ENCODE assay signal across 8 mouse cellular contexts in genomic region chr10:127287271-127287935, GRCm38 (mm10). TPM values are rescaled to one million over a fixed set of nuclear protein-coding genes. Genes with fewer than 3 reads are reported as not detected.
A peak's percentile ranks its signal among the peaks of the same experiment; 100 is the strongest.
DNase-seq lines count a peak whose midpoint lies in the region; ATAC-seq and TF ChIP-seq lines count a peak whose summit lies in the region.

No protein-coding gene starts in this region.

- peak overlapping the region; percentile 97 for H3K4me3 ChIP-seq in gastrocnemius, adult 2 months
- peak overlapping the region; percentile 78 for H3K4me3 ChIP-seq in C2C12 (ENCODE audit: insufficient read depth, poor library complexity, severe bottlenecking)
- H3K4me3 ChIP-seq in forebrain, embryonic 12.5 days (replicated peaks), result peak overlapping the region; percentile 75
- peak overlapping the region; percentile 78 for H3K4me3 ChIP-seq in liver, embryonic 13.5 days (replicated peaks)

- peaks cover 36% of the 10 kb centered on the region for H3K79me3 ChIP-seq in C2C12 (ENCODE audit: low read depth)

- peak overlapping the region; percentile 98 for H3K27ac ChIP-seq in gastrocnemius, adult 2 months
- peak overlapping the region; percentile 98 for H3K27ac ChIP-seq in forebrain, embryonic 12.5 days
- H3K27ac ChIP-seq in liver, embryonic 13.5 days, result peak overlapping the region; percentile 100

- H3K9me3 ChIP-seq in forebrain, embryonic 12.5 days, result no peaks in the 10 kb centered on the region
- H3K9me3 ChIP-seq in liver, embryonic 13.5 days (replicated peaks), result no peaks in the 10 kb centered on the region

- H3K27me3 ChIP-seq in C2C12 (ENCODE audit: control insufficient read depth, insufficient read depth, insufficient read length), result no peaks in the 10 kb centered on the region
- H3K27me3 ChIP-seq in forebrain, embryonic 12.5 days, result no peaks in the 10 kb centered on the region
- no peaks in the 10 kb centered on the region for H3K27me3 ChIP-seq in liver, embryonic 13.5 days

- peaks cover 41% of the 10 kb centered on the region for H3K36me3 ChIP-seq in C2C12 (ENCODE audit: control insufficient read depth, insufficient read depth)
- H3K36me3 ChIP-seq in forebrain, embryonic 12.5 days (replicated peaks), result peaks cover 50% of the 10 kb centered on the region
- H3K36me3 ChIP-seq in liver, embryonic 13.5 days, result peaks cover 52% of the 10 kb centered on the region

- 75% methylated on average over 15 of the region's 15 CpGs for WGBS in forebrain, embryonic 12.5 days
- WGBS in liver, embryonic 13.5 days (ENCODE audit: insufficient replicate concordance), result 69% methylated on average over 15 of the region's 15 CpGs

- H3K9ac ChIP-seq in forebrain, embryonic 12.5 days, result peak overlapping the region; percentile 83
- H3K9ac ChIP-seq in liver, embryonic 13.5 days, result peak overlapping the region; percentile 96

- intact Hi-C loops in gastrocnemius, adult 2 months (cut with DNase I), result no loop called here

- no peak for ATAC-seq in forebrain, embryonic 12.5 days (ENCODE audit: low FRiP score)
- no peak for ATAC-seq in liver, embryonic 13.5 days (ENCODE audit: low read depth)

- H3K4me2 ChIP-seq in forebrain, embryonic 12.5 days, result peak overlapping the region; percentile 86
- H3K4me2 ChIP-seq in liver, embryonic 13.5 days, result peak overlapping the region; percentile 88

- H3K79me2 ChIP-seq in C2C12 (ENCODE audit: control insufficient read depth, insufficient read depth), result peaks cover 46% of the 10 kb centered on the region

- no peak for TF ChIP-seq CTCF in gastrocnemius, adult 2 months (IDR thresholded peaks at IDR 0.05)
- no peak for TF ChIP-seq CTCF in C2C12 (IDR thresholded peaks at IDR 0.05; ENCODE audit: control insufficient read depth, insufficient read depth, insufficient read length)

- peak overlapping the region; percentile 52 for H3ac ChIP-seq in C2C12 (ENCODE audit: control insufficient read depth, insufficient read length, low read depth)

- DNase-seq in gastrocnemius, adult 2 months, result no peak
- no peak for DNase-seq in gastrocnemius, postnatal 4 days (ENCODE audit: low spot score in 2 of 2)
- no peak for DNase-seq in liver, embryonic 13.5 days
- DNase-seq in embryo, embryonic 10 days (ENCODE audit: low spot score), result no peak
- no peak for DNase-seq in frontal cortex, postnatal 25 days (ENCODE audit: low spot score in 2 of 2)
- no peak for DNase-seq in urinary bladder, postnatal 4 days (ENCODE audit: low spot score in 2 of 2)

- peaks cover 60% of the 10 kb centered on the region for H3K4me1 ChIP-seq in forebrain, embryonic 12.5 days
- H3K4me1 ChIP-seq in liver, embryonic 13.5 days (replicated peaks), result peaks cover 63% of the 10 kb centered on the region

TF ChIP-seq in C2C12, 6 proteins besides CTCF, POLR2A, EP300 and RAD21:
- no peak for TF ChIP-seq CEBPB (IDR thresholded peaks at IDR 0.05; ENCODE audit: low read depth)
- no peak for TF ChIP-seq MYOD1 (IDR thresholded peaks at IDR 0.05; ENCODE audit: control insufficient read depth, insufficient read length, low read depth)
- no peak for TF ChIP-seq MYOG (IDR thresholded peaks at IDR 0.05; ENCODE audit: control insufficient read depth, extremely low read depth, insufficient read length)
- TF ChIP-seq MAX (IDR thresholded peaks at IDR 0.05), result no peak
- no peak for TF ChIP-seq USF1 (IDR thresholded peaks at IDR 0.05; ENCODE audit: low read depth)
- no peak for TF ChIP-seq FOSL1 (IDR thresholded peaks at IDR 0.05; ENCODE audit: insufficient read depth, low read length, poor library complexity, severe bottlenecking)
TF ChIP-seq in C2C12: peak in this region for 0.

RNA-seq across cellular contexts. Expression of gene Mbd6, which starts 1.4 kb away (rescaled TPM):
- 10 to 100 TPM; 16.2 to 18.7 TPM for total RNA-seq in gastrocnemius, adult 2 months (2021)
- total RNA-seq in gastrocnemius, postnatal 4 days (2021), result 10 to 100 TPM; 34.2 to 41.9 TPM
- polyA plus RNA-seq in C2C12 (2012; fragmentation: generic; extraction: Trizol), result 15.2 TPM
- polyA plus RNA-seq in forebrain, embryonic 12.5 days (2016; fragmentation: Nextera tagmentation; extraction: Ambion mirVana), result 18.4 and 21.2 TPM in 2 replicates
- 5.9 and 6.5 TPM in 2 replicates for polyA plus RNA-seq in liver, embryonic 13.5 days (2015; fragmentation: Nextera tagmentation; extraction: Ambion mirVana)

RNA-seq across cellular contexts. Expression of gene Dctn2, which starts 21.2 kb away (rescaled TPM):
- 10 to 100 TPM; 91.3 to 98.3 TPM for total RNA-seq in gastrocnemius, adult 2 months (2021)
- 100 to 1,000 TPM; 145 to 146 TPM for total RNA-seq in gastrocnemius, postnatal 4 days (2021)
- 170 TPM for polyA plus RNA-seq in C2C12 (2012; fragmentation: generic; extraction: Trizol)
- 226 and 229 TPM in 2 replicates for polyA plus RNA-seq in forebrain, embryonic 12.5 days (2016; fragmentation: Nextera tagmentation; extraction: Ambion mirVana)
- polyA plus RNA-seq in liver, embryonic 13.5 days (2015; fragmentation: Nextera tagmentation; extraction: Ambion mirVana), result 80.0 and 80.1 TPM in 2 replicates

RNA-seq across cellular contexts. Expression of gene Mars, which starts 24.2 kb away (rescaled TPM):
- total RNA-seq in gastrocnemius, adult 2 months (2021), result 10 to 100 TPM; 69.0 to 71.4 TPM
- 10 to 100 TPM; 47.5 to 48.0 TPM for total RNA-seq in gastrocnemius, postnatal 4 days (2021)
- 155 TPM for polyA plus RNA-seq in C2C12 (2012; fragmentation: generic; extraction: Trizol)
- 177 and 183 TPM in 2 replicates for polyA plus RNA-seq in forebrain, embryonic 12.5 days (2016; fragmentation: Nextera tagmentation; extraction: Ambion mirVana)
- 150 and 166 TPM in 2 replicates for polyA plus RNA-seq in liver, embryonic 13.5 days (2015; fragmentation: Nextera tagmentation; extraction: Ambion mirVana)

RNA-seq across cellular contexts. Expression of gene Kif5a, which starts 24.3 kb away (rescaled TPM):
- total RNA-seq in gastrocnemius, adult 2 months (2021), result under 1 TPM; 0.10 to 0.20 TPM
- total RNA-seq in gastrocnemius, postnatal 4 days (2021), result 1 to 10 TPM; 1.2 to 1.4 TPM
- 0.29 TPM for polyA plus RNA-seq in C2C12 (2012; fragmentation: generic; extraction: Trizol)
- polyA plus RNA-seq in forebrain, embryonic 12.5 days (2016; fragmentation: Nextera tagmentation; extraction: Ambion mirVana), result 44.1 and 53.1 TPM in 2 replicates
- 0.02 and 0.14 TPM in 2 replicates for polyA plus RNA-seq in liver, embryonic 13.5 days (2015; fragmentation: Nextera tagmentation; extraction: Ambion mirVana)

RNA-seq across cellular contexts. Expression of gene Arhgap9, which starts 34.4 kb away (rescaled TPM):
- total RNA-seq in gastrocnemius, adult 2 months (2021), result under 1 TPM; 0.89 to 0.99 TPM
- 1 to 10 TPM; 2.8 to 3.9 TPM for total RNA-seq in gastrocnemius, postnatal 4 days (2021)
- polyA plus RNA-seq in C2C12 (2012; fragmentation: generic; extraction: Trizol), result 0.78 TPM
- 0.64 and 1.3 TPM in 2 replicates for polyA plus RNA-seq in forebrain, embryonic 12.5 days (2016; fragmentation: Nextera tagmentation; extraction: Ambion mirVana)
- polyA plus RNA-seq in liver, embryonic 13.5 days (2015; fragmentation: Nextera tagmentation; extraction: Ambion mirVana), result 14.0 and 15.1 TPM in 2 replicates
